Mouse (Mus musculus): ENCODE results near the gene Olfr175-ps1. TPM values are rescaled to one million over a fixed set of nuclear protein-coding genes. Genes with fewer than 3 reads are reported as not detected.

Olfr175-ps1 gene
- total RNA-seq (2021) (not detected), polyA plus RNA-seq (2012; rRNA removed) (not detected in 2 replicates)
- long read RNA-seq, result 0 reads

GRCm38 (mm10) chr16:58826732-58827319, at the start of gene Olfr175-ps1:
Gene Olfr175-ps1, minus strand, starts transcription at chr16:58826782.
- Histone ChIP-seq H3K27me3 (ENCODE audit: control insufficient read depth, insufficient read depth, low read length) (no peaks in the 10 kb centered on the region), H3K9ac (ENCODE audit: low read depth, low read length) (no peak within 1 kb of the TSS), H3K79me2 (replicated peaks; ENCODE audit: control insufficient read depth, insufficient read depth, low read length) (no peaks in the 10 kb centered on the region), H3K4me3 (no peak within 1 kb of the TSS), H3K36me3 (ENCODE audit: control insufficient read depth, insufficient read depth, low read length) (no peaks in the 10 kb centered on the region), H3K4me1 (ENCODE audit: control insufficient read depth, insufficient read depth, low read length) (no peaks in the 10 kb centered on the region), H3K27ac (no peak within 1 kb of the TSS)
- intact Hi-C loops (cut with DNase I), result no loop called here
- DNase-seq, result no peak
- TF ChIP-seq EP300 (IDR thresholded peaks at IDR 0.05; ENCODE audit: insufficient read depth, low read depth, low read length) (no peak), CTCF (IDR thresholded peaks at IDR 0.05) (no peak), POLR2A (IDR thresholded peaks at IDR 0.05; ENCODE audit: insufficient read depth, low read depth, low read length) (no peak)
- WGBS, result 67% methylated on average over 1 of the region's 1 CpGs

GRCm38 (mm10) chr16:58874668-58875067, 48.1 kb upstream of the Olfr175-ps1 start, which contains the start of gene Olfr177:
Gene Olfr177, minus strand, starts transcription at chr16:58874768.
- TF ChIP-seq POLR2A (IDR thresholded peaks at IDR 0.05; ENCODE audit: insufficient read depth, low read depth, low read length), result no peak
- no peak for TF ChIP-seq CTCF (IDR thresholded peaks at IDR 0.05)
- no peak for TF ChIP-seq EP300 (IDR thresholded peaks at IDR 0.05; ENCODE audit: insufficient read depth, low read depth, low read length)
- intact Hi-C loops (cut with DNase I), result no loop called here
- Histone ChIP-seq H3K4me3 (no peak within 1 kb of the TSS), H3K9ac (ENCODE audit: low read depth, low read length) (no peak within 1 kb of the TSS), H3K27me3 (ENCODE audit: control insufficient read depth, insufficient read depth, low read length) (no peaks in the 10 kb centered on the region), H3K27ac (no peak within 1 kb of the TSS), H3K79me2 (replicated peaks; ENCODE audit: control insufficient read depth, insufficient read depth, low read length) (no peaks in the 10 kb centered on the region), H3K4me1 (ENCODE audit: control insufficient read depth, insufficient read depth, low read length) (no peaks in the 10 kb centered on the region), H3K36me3 (ENCODE audit: control insufficient read depth, insufficient read depth, low read length) (no peaks in the 10 kb centered on the region)
- WGBS, result 33% methylated on average over 1 of the region's 1 CpGs
- DNase-seq, result no peak

- no peak overlapping the region for H3K27ac ChIP-seq
- no peaks in the 10 kb centered on the region for H3K36me3 ChIP-seq (ENCODE audit: control insufficient read depth, insufficient read depth, low read length)
- 49% methylated on average over 1 of the region's 1 CpGs for WGBS
- DNase-seq, result no peak
- intact Hi-C loops (cut with DNase I), result no loop called here
- no peak for TF ChIP-seq POLR2A (IDR thresholded peaks at IDR 0.05; ENCODE audit: insufficient read depth, low read depth, low read length)
- no peak for TF ChIP-seq CTCF (IDR thresholded peaks at IDR 0.05)
- no peak for TF ChIP-seq EP300 (IDR thresholded peaks at IDR 0.05; ENCODE audit: insufficient read depth, low read depth, low read length)
- no peaks in the 10 kb centered on the region for H3K79me2 ChIP-seq (replicated peaks; ENCODE audit: control insufficient read depth, insufficient read depth, low read length)
- no peak overlapping the region for H3K9ac ChIP-seq (ENCODE audit: low read depth, low read length)
- no peaks in the 10 kb centered on the region for H3K27me3 ChIP-seq (ENCODE audit: control insufficient read depth, insufficient read depth, low read length)
- H3K4me1 ChIP-seq (ENCODE audit: control insufficient read depth, insufficient read depth, low read length), result no peaks in the 10 kb centered on the region
- H3K4me3 ChIP-seq, result no peak overlapping the region
Observed at GRCm38 (mm10) chr16:58861479-58861878, 34.9 kb upstream of the Olfr175-ps1 start.

GRCm38 (mm10) chr16:58860032-58860737, 33.6 kb upstream of the Olfr175-ps1 start:
- no peak for DNase-seq
- Histone ChIP-seq H3K36me3 (ENCODE audit: control insufficient read depth, insufficient read depth, low read length) (no peaks in the 10 kb centered on the region), H3K79me2 (replicated peaks; ENCODE audit: control insufficient read depth, insufficient read depth, low read length) (no peaks in the 10 kb centered on the region), H3K27me3 (ENCODE audit: control insufficient read depth, insufficient read depth, low read length) (no peaks in the 10 kb centered on the region), H3K4me3 (no peak overlapping the region), H3K27ac (no peak overlapping the region), H3K4me1 (ENCODE audit: control insufficient read depth, insufficient read depth, low read length) (no peaks in the 10 kb centered on the region), H3K9ac (ENCODE audit: low read depth, low read length) (no peak overlapping the region)
- intact Hi-C loops (cut with DNase I), result no loop called here
- WGBS, result 63% methylated on average over 2 of the region's 2 CpGs
- TF ChIP-seq EP300 (IDR thresholded peaks at IDR 0.05; ENCODE audit: insufficient read depth, low read depth, low read length) (no peak), CTCF (IDR thresholded peaks at IDR 0.05) (no peak), POLR2A (IDR thresholded peaks at IDR 0.05; ENCODE audit: insufficient read depth, low read depth, low read length) (no peak)

GRCm38 (mm10) chr16:58800168-58800567, 26.4 kb downstream of the Olfr175-ps1 start, which contains the start of gene Olfr173:
Gene Olfr173, minus strand, starts transcription at chr16:58800268.
- Histone ChIP-seq H3K27me3 (ENCODE audit: control insufficient read depth, insufficient read depth, low read length) (no peaks in the 10 kb centered on the region), H3K27ac (no peak within 1 kb of the TSS), H3K79me2 (replicated peaks; ENCODE audit: control insufficient read depth, insufficient read depth, low read length) (no peaks in the 10 kb centered on the region), H3K9ac (ENCODE audit: low read depth, low read length) (no peak within 1 kb of the TSS), H3K4me1 (ENCODE audit: control insufficient read depth, insufficient read depth, low read length) (no peaks in the 10 kb centered on the region), H3K4me3 (no peak within 1 kb of the TSS), H3K36me3 (ENCODE audit: control insufficient read depth, insufficient read depth, low read length) (no peaks in the 10 kb centered on the region)
- 55% methylated on average over 2 of the region's 2 CpGs for WGBS
- DNase-seq, result no peak
- no peak for TF ChIP-seq POLR2A (IDR thresholded peaks at IDR 0.05; ENCODE audit: insufficient read depth, low read depth, low read length)
- no peak for TF ChIP-seq CTCF (IDR thresholded peaks at IDR 0.05)
- no peak for TF ChIP-seq EP300 (IDR thresholded peaks at IDR 0.05; ENCODE audit: insufficient read depth, low read depth, low read length)
- intact Hi-C loops (cut with DNase I), result no loop called here

Other genes starting within 250 kb of the Olfr175-ps1 start
- gene Gm813, start 209.8 kb downstream of the Olfr175-ps1 start, total RNA-seq (2021), result not detected
- not detected in 2 replicates for gene Gm813, start 209.8 kb downstream of the Olfr175-ps1 start, polyA plus RNA-seq (2012; rRNA removed)
- gene E330017A01Rik, start 188.0 kb downstream of the Olfr175-ps1 start, total RNA-seq (2021), result not detected
- gene E330017A01Rik, start 188.0 kb downstream of the Olfr175-ps1 start, polyA plus RNA-seq (2012; rRNA removed), result not detected in 2 replicates
- 10 to 100 TPM; 39.1 to 41.1 TPM for gene Cpox, start 156.5 kb downstream of the Olfr175-ps1 start, total RNA-seq (2021)
- 14.8 and 23.8 TPM in 2 replicates for gene Cpox, start 156.5 kb downstream of the Olfr175-ps1 start, polyA plus RNA-seq (2012; rRNA removed)
- gene Gpr15, start 107.7 kb downstream of the Olfr175-ps1 start, total RNA-seq (2021), result not detected
- 0.08 TPM in 1 of 2 replicates, not detected in the other for gene Gpr15, start 107.7 kb downstream of the Olfr175-ps1 start, polyA plus RNA-seq (2012; rRNA removed)
- gene Cldnd1, start 98.9 kb downstream of the Olfr175-ps1 start, total RNA-seq (2021), result 10 to 100 TPM; 56.2 to 58.8 TPM
- 47.3 and 66.6 TPM in 2 replicates for gene Cldnd1, start 98.9 kb downstream of the Olfr175-ps1 start, polyA plus RNA-seq (2012; rRNA removed)
- not detected for gene Olfr172, start 63.6 kb downstream of the Olfr175-ps1 start, total RNA-seq (2021)
- not detected in 2 replicates for gene Olfr172, start 63.6 kb downstream of the Olfr175-ps1 start, polyA plus RNA-seq (2012; rRNA removed)
- not detected for gene Olfr173, start 26.5 kb downstream of the Olfr175-ps1 start, total RNA-seq (2021)
- gene Olfr173, start 26.5 kb downstream of the Olfr175-ps1 start, polyA plus RNA-seq (2012; rRNA removed), result not detected in 2 replicates
- gene Olfr177, start 48.0 kb upstream of the Olfr175-ps1 start, total RNA-seq (2021), result not detected
- not detected in 2 replicates for gene Olfr177, start 48.0 kb upstream of the Olfr175-ps1 start, polyA plus RNA-seq (2012; rRNA removed)
- gene Olfr178, start 65.3 kb upstream of the Olfr175-ps1 start, total RNA-seq (2021), result not detected
- not detected in 2 replicates for gene Olfr178, start 65.3 kb upstream of the Olfr175-ps1 start, polyA plus RNA-seq (2012; rRNA removed)
- gene Olfr181, start 102.0 kb upstream of the Olfr175-ps1 start, total RNA-seq (2021), result not detected
- not detected in 2 replicates for gene Olfr181, start 102.0 kb upstream of the Olfr175-ps1 start, polyA plus RNA-seq (2012; rRNA removed)
- gene Olfr180, start 102.6 kb upstream of the Olfr175-ps1 start, total RNA-seq (2021), result not detected
- gene Olfr180, start 102.6 kb upstream of the Olfr175-ps1 start, polyA plus RNA-seq (2012; rRNA removed), result not detected in 2 replicates
- not detected for gene Olfr183, start 168.6 kb upstream of the Olfr175-ps1 start, total RNA-seq (2021)
- not detected in 2 replicates for gene Olfr183, start 168.6 kb upstream of the Olfr175-ps1 start, polyA plus RNA-seq (2012; rRNA removed)
- not detected for gene Olfr186, start 203.5 kb upstream of the Olfr175-ps1 start, total RNA-seq (2021)
- not detected in 2 replicates for gene Olfr186, start 203.5 kb upstream of the Olfr175-ps1 start, polyA plus RNA-seq (2012; rRNA removed)
- not detected for gene Olfr187, start 213.0 kb upstream of the Olfr175-ps1 start, total RNA-seq (2021)
- not detected in 2 replicates for gene Olfr187, start 213.0 kb upstream of the Olfr175-ps1 start, polyA plus RNA-seq (2012; rRNA removed)